Mouse (Mus musculus): ENCODE measurements at regions not wholly inside any gene's neighbourhood (a gene's known extent, or its start where the extent isn't known, plus 50 kb on each side); places are given as distances from the start of the nearest gene placed in this dataset.

DNA sequence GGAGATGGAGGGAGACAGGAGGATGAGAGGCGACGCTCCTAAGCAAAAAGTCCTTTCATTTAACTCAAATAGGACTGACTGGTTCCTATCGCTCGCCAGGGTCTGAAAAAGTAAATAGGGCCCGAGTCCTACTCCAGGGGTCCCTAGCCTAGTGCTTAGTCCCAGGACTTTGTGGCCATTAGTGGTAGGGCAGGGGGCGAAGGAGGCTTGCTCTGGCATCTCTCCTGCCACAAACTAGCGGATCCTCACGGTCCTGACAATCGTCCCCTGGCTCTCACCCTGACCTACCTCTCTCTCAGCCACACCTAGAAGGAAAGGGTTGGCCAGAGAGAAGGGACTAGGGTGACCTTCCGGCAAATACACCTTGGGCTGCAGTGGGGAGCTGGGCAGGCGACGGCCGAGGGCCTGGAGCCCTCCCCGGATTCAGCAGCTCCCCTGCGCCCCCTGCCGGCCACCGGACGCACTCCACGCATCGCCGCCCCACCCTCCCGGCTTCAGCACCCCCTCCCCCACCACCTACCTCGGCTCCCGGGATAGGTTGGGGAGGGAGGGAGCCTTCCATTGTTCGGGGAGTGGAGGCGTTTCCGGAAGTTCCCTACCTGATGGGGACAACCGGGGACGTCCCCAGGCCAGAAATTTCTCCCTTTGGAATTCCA, 83.6 kb upstream of the Calm2 start:
- ATAC-seq (replicated peaks; ENCODE audit: insufficient number of reproducible peaks, low FRiP score, low TSS enrichment, poor library complexity, severe bottlenecking): peak; percentile 46; the same call in 1 of the 2 replicates

GRCm38 (mm10) chr17:87530818-87531410, 84.2 kb upstream of the Calm2 start:
- no peak for ATAC-seq (replicated peaks; ENCODE audit: insufficient number of reproducible peaks, low FRiP score, low TSS enrichment, poor library complexity, severe bottlenecking)

- peak; percentile 29 for ATAC-seq (replicated peaks; ENCODE audit: insufficient number of reproducible peaks, low FRiP score, low TSS enrichment, poor library complexity, severe bottlenecking)
Observed at GRCm38 (mm10) chr17:87531411-87532157, 84.8 kb upstream of the Calm2 start.

GRCm38 (mm10) chr17:87532158-87532545, 85.4 kb upstream of the Calm2 start:
- ATAC-seq (replicated peaks; ENCODE audit: insufficient number of reproducible peaks, low FRiP score, low TSS enrichment, poor library complexity, severe bottlenecking): no peak

DNA sequence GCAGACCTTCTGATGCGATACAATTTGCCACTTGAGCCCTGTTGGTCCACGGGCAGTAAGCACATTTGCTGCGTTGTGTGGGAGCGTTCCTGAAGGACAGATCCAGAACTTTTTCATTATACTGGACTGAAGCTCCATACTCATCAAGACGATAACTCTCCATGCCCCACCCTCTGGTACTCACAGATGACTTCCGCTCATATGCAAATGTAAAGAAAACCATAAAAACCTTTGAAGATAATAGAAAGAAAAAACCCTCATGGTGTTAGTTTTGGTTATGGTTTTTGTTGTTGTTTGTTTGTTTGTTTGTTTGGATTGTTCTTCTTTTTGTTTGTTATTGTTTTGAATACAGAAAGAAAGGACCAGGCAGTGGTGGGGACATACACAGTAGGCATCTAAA, 86.0 kb upstream of the Calm2 start:
- ATAC-seq (replicated peaks; ENCODE audit: insufficient number of reproducible peaks, low FRiP score, low TSS enrichment, poor library complexity, severe bottlenecking): no peak

GRCm38 (mm10) chr17:87549568-87549967, 86.2 kb upstream of the Epcam start:
- no peak for ATAC-seq (replicated peaks; ENCODE audit: insufficient number of reproducible peaks, low FRiP score, low TSS enrichment, poor library complexity, severe bottlenecking)

GRCm38 (mm10) chr17:87550518-87551164, 85.1 kb upstream of the Epcam start:
- ATAC-seq (replicated peaks; ENCODE audit: insufficient number of reproducible peaks, low FRiP score, low TSS enrichment, poor library complexity, severe bottlenecking): no peak

DNA sequence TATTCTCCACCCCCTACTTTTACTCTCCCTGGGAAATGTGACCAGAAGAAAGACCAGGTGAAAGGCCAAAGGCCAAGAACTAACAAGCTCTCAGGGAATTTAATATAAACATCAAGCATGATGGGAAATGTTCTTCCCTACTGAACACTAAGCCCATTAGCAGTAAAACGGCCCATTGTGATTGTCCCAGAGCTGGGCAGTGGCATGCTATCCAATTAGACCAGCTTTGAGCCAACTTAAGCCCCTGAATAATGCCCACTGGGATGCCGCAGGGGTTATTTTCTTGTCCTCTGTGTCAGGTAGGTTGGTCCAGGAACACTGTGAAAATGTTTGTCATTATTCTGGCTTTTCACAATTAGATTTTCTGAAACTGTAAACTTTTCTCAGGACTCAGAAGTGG, 81.2 kb upstream of the Epcam start:
- ATAC-seq (replicated peaks; ENCODE audit: insufficient number of reproducible peaks, low FRiP score, low TSS enrichment, poor library complexity, severe bottlenecking): no peak

GRCm38 (mm10) chr17:87558419-87558818, 77.4 kb upstream of the Epcam start:
- no peak for ATAC-seq (replicated peaks; ENCODE audit: insufficient number of reproducible peaks, low FRiP score, low TSS enrichment, poor library complexity, severe bottlenecking)

DNA sequence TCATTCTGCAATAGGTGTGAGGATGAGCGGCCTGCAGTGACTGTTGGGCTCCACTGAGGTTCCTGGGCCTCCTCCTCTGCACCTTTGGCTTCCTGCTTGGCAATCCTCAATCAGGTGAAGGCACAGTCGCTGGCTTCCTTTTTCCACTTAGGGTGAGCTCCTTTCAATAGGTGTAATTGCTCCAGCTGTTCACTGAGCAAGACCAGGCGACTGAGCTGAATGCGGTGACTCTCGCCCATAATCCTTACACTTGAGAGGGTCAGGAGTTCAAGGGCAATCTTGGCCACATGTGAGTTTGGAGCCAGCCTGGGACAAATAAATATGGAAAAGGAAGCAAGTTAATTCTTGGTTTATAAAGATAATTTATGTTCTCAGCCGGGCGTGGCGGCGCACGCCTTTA, 76.1 kb upstream of the Epcam start:
- no peak for ATAC-seq (replicated peaks; ENCODE audit: insufficient number of reproducible peaks, low FRiP score, low TSS enrichment, poor library complexity, severe bottlenecking)

DNA sequence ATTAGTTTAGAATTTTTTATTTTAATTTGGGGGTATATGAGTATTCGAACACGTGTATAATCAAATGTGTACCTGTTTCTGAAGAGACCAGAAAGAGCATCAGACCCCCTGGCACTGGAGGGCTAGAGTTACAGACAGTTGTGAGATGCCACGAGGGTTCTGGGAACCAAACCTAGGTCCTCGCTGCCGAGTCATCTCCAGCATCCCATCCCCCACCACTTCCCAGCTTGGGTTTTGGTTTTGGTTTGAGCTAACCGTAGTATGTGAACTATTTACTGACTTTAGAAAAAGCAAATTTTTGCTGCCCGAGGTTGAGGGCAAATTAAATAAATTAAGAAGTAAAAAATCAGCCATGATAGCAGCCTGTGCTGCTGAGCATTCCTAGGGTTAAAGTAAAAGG, 74.9 kb upstream of the Epcam start:
- no peak for ATAC-seq (replicated peaks; ENCODE audit: insufficient number of reproducible peaks, low FRiP score, low TSS enrichment, poor library complexity, severe bottlenecking)

GRCm38 (mm10) chr17:87563375-87563774, 72.4 kb upstream of the Epcam start:
- ATAC-seq (replicated peaks; ENCODE audit: insufficient number of reproducible peaks, low FRiP score, low TSS enrichment, poor library complexity, severe bottlenecking): no peak

- no peak for ATAC-seq (replicated peaks; ENCODE audit: insufficient number of reproducible peaks, low FRiP score, low TSS enrichment, poor library complexity, severe bottlenecking)
Observed at GRCm38 (mm10) chr17:87565631-87566030, 70.1 kb upstream of the Epcam start.

DNA sequence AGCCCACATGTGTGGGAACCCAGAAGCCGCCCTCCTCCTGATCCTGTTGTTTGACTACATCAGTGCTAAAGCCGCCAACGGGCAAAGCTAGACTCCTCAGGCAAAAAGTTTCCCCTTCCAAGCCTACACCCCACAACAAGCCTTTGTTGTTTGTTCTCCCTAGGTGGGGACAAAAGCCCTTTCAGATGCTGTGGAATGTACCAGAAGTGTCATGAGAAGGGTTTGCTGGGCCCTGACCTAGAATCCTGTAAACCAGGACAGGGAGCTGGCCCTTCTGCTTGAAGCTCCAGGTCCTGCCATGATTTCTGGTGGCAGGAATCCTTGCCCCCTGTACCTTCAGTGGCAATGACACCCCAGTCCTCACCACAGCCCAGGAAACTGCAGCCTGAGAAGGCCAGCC, 69.5 kb upstream of the Epcam start:
- no peak for ATAC-seq (replicated peaks; ENCODE audit: insufficient number of reproducible peaks, low FRiP score, low TSS enrichment, poor library complexity, severe bottlenecking)

GRCm38 (mm10) chr17:87566996-87567395, 68.8 kb upstream of the Epcam start:
- no peak for ATAC-seq (replicated peaks; ENCODE audit: insufficient number of reproducible peaks, low FRiP score, low TSS enrichment, poor library complexity, severe bottlenecking)

DNA sequence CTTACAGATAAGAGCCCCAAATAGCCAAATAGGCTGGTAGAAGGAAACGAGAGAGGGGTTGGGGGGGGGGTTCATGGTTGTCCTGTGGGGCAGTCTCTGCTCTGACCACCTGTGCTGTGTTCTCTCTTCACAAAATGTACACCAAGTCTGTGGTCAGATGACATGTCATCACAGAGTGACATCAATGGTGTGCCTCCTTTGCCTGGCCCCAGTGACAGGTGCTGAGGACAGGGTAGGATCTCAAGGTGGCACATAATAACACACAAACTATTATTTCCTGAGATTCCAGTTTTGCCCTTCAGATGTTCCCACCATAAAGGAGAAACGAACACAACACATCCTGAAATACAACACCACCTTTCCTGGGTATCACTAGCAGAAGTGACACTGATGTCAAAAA, 68.3 kb upstream of the Epcam start:
- no peak for ATAC-seq (replicated peaks; ENCODE audit: insufficient number of reproducible peaks, low FRiP score, low TSS enrichment, poor library complexity, severe bottlenecking)

- no peak for ATAC-seq (replicated peaks; ENCODE audit: insufficient number of reproducible peaks, low FRiP score, low TSS enrichment, poor library complexity, severe bottlenecking)
Observed at GRCm38 (mm10) chr17:87569981-87570380, 65.8 kb upstream of the Epcam start.

GRCm38 (mm10) chr17:87570676-87571344, 65.0 kb upstream of the Epcam start:
- ATAC-seq (replicated peaks; ENCODE audit: insufficient number of reproducible peaks, low FRiP score, low TSS enrichment, poor library complexity, severe bottlenecking): no peak

DNA sequence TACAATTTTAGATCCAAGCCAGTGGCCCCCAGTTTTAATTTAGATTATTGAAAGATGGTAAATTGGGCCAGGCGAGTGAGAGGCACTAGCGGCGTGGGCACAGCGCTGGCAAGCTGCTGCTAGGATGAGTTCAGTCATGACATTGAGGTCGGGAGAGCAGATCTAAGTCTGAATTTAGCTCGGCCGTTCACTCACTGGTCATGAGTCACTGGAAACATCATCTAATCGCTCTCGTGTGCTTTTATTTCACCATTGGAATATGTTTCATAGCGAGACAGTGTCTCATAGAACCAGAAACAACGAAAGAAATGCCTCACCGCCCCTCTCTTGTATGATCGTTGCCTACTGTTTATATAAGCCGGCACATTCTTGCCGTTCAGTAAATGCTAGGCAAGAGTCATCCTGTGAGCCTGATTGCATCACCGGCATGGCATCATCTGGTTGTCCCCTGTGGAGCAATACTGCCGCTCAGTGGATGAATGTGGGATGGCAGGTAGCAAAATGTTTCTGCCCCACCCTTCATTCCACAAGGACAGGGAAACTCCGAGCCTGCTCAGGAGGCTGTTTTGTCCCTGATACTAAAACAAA, 64.3 kb upstream of the Epcam start:
- ATAC-seq (replicated peaks; ENCODE audit: insufficient number of reproducible peaks, low FRiP score, low TSS enrichment, poor library complexity, severe bottlenecking): peak; percentile 92

Measured in monocyte, adult 5-6 weeks (primary cell).